Mouse (Mus musculus) stomach, postnatal 0 days (tissue): ENCODE data around the gene Armc7.

ENCODE experiments used
- CTCF ChIP-seq: IDR thresholded peaks from 2 replicates; pipeline ENCODE4 v1.5.1; 2016; ENCODE audit warnings: antibody characterized with exemption, low read depth, mild to moderate bottlenecking, moderate library complexity
- EP300 ChIP-seq: optimal IDR thresholded peaks from 2 replicates; pipeline ENCODE3; 2016; ENCODE audit warnings: antibody characterized with exemption

- TF ChIP-seq CTCF (no peak), EP300 (no peak)
Measured at GRCm38 (mm10) chr11:115429307-115429706, 46.2 kb upstream of the Armc7 start.
